Mouse (Mus musculus): ENCODE results near the gene Cobll1.

Gene Cobll1

DNA sequence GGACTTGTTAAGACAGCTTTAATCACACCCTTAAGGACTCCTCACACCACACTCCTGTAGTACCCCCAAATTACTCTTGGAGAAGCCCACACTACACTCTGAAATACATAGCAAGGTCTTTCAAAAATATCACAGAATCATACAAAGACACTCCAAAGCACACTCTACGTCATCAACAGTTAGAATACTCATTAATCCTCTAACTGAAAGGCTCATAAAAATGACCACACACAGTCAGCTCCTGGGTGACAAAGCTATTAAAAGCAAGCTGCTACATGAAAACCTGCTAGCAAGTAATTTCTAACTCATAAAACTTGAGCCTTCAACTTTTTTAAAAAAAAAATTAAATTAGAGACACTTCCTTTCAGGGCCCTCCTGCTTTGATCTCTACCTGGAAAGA is 91.8 kb downstream of the Cobll1 start:
- DNase-seq (ENCODE audit: low read depth, low spot score), result peak; percentile 23

GRCm38 (mm10) chr2:65145421-65146117 is 93.6 kb downstream of the Cobll1 start:
- peak; percentile 52 for DNase-seq (ENCODE audit: low read depth, low spot score)

DNA sequence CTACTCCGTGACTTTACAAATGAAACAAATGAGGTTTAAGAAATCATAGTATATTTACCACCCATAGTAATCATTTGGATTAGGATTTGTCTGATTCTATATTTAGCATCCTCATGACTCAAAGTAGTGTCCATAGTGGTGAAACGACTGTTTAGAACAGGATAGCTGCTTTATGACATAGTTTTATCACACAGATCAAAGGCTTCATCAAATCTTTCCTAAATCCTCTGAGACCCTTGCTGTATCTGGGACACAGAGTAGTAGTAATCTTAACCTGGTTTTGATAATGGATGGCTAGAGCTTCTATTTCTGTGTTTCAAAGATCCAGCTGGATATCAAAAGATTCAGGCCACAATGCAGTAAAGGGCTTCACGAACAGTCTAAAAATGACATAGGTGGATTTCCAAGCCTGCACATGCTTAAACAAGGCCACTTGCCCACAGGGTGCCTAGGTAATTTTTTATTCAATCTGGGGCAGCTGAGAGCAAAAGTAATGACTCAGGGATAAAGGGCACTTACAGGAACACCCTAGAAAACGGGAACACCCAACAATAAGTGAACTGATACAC is 98.0 kb downstream of the Cobll1 start:
- DNase-seq (ENCODE audit: low read depth, low spot score), result no peak

DNA sequence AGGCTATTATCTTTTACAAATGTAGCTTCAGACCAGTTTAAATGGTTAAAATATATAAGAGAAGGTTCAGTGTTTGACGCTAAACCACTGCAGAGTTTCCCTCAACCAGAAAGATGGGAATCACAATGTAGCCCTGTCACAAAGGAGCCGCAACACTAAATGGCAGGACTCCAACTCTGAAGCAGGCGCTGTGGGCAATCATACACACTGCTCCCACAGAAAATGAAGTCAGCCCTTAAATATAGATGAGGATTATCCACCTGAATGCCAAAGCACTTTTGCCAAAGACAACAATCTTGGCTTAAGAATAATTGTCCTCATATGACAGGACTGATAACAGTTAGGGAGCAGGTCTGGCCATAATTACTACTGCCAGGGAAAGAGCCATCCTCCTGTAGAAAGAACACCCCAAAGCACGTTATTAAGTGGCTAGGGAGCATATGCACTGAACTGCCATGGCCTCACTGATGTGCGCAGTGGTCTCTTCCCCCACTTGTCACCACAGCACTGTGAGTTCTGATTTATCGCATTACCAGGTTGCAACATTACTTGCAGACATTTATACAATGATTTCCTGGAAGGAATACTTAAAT is 98.8 kb downstream of the Cobll1 start:
- no peak for DNase-seq (ENCODE audit: low read depth, low spot score)

DNA sequence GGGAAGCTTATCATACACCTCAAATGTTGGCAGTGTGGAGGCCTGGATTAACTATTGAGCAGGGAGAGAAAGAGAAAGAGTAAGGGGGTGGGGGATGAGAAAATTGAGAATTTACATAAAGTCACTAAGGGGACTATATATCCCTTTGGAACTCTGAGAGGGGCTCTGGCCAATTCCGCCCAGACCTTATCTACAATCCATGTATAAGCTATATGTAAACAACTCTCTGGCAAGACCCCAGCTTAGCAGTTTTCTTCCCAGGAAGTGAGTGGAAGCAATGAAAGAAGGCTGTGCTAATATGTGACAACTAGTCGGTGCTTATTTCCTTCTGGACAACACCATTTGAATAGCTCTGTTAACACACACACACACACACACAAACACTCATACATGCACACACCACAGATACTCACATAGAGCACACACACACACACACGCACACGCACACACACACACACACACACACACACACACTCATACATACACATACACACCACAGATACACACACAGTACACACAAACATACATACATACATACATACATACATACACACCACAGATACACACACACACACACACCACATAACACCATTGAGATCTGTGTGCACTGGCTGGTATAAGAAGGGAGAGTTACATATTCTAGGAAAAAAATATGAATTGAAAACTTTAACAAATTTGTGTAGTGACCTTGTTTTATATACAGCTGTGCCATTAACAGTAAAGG is 99.4 kb downstream of the Cobll1 start:
- no peak for DNase-seq (ENCODE audit: low read depth, low spot score)

DNA sequence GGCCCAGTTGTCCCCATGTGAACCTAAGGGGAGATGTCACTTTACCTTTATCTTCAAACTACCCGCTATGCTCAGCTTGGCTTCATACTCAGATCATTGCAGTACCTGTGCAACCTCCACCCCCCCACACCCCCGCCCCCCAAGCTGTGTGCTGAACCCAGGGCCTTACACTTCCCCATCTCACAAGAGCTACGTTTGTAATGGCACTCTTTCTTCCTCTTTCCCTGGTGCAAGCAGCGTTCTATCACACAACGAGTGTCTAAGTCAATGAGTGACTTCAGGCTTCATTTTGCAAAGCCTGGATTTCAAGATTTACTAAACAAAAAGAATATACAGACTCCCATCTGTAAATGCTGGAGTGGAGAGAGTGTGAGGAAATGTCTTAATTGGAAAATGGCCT is 100.2 kb downstream of the Cobll1 start:
- DNase-seq (ENCODE audit: low read depth, low spot score), result no peak

GRCm38 (mm10) chr2:65126141-65126783 is 112.9 kb downstream of the Cobll1 start:
- no peak for DNase-seq (ENCODE audit: low read depth, low spot score)

- DNase-seq (ENCODE audit: low read depth, low spot score), result no peak
Observed at GRCm38 (mm10) chr2:65123702-65124101, 115.5 kb downstream of the Cobll1 start.

- DNase-seq (ENCODE audit: low read depth, low spot score), result peak; percentile 54
Observed at GRCm38 (mm10) chr2:65121435-65121834, 117.8 kb downstream of the Cobll1 start.

GRCm38 (mm10) chr2:65121012-65121411 is 118.2 kb downstream of the Cobll1 start:
- no peak for DNase-seq (ENCODE audit: low read depth, low spot score)

DNA sequence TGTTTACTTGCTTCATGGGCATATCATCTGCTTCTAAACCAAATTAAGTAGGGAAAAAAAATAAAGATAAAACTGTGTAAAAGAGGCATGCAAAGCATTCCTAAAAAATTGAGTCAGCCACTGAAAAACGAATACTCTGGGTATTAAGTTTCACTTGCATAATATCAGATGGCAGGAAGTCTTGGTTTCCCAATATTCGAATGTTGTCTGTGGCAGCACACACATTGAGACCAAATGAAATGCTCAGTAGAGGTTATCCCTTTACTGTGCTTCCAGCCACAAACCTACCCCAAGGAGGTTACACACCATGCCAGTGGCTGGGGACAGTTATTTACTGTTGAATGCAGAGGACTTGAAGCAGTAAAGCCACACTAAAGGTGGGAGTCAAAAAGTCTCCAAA is 119.1 kb downstream of the Cobll1 start:
- no peak for DNase-seq (ENCODE audit: low read depth, low spot score)

DNA sequence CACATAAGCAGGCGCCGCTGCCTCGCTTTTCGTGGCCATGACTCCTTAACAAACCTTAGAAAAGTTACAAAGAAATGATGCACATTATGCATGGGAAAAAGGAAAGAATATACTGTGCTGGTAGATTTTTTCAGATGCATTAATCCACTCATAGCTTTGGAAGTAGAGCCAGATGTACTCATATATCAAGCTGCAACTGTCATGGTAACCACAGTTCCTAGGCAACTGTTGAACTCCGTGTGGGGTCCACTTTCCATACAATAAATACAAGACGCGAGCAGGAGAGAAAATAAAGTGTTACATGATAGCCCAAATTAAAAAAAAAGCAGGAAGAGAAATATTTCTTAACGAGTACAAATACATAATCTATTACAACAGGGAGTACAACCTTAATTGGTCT is 119.5 kb downstream of the Cobll1 start:
- DNase-seq (ENCODE audit: low read depth, low spot score), result peak; percentile 47

DNA sequence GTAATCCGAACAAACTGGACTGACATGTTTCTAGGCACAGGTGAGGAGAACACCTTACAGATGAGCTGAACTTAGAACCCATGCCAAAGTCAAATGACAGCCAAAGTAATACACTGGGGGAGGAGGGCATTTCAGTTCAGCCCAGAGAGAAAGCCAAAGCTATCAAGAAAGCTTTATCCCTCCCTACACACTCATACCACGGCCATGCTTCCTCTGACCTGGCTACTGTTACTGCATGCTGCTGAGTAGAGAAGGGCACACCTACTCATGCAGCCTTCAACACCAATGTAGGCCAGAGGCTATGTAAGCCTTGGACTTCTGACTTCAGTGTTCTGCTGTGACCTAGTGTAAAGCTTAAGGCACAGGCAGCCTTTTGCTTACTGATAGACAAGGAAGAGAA is 120.1 kb downstream of the Cobll1 start:
- no peak for DNase-seq (ENCODE audit: low read depth, low spot score)

GRCm38 (mm10) chr2:65117859-65118258 is 121.3 kb downstream of the Cobll1 start:
- DNase-seq (ENCODE audit: low read depth, low spot score), result no peak

DNA sequence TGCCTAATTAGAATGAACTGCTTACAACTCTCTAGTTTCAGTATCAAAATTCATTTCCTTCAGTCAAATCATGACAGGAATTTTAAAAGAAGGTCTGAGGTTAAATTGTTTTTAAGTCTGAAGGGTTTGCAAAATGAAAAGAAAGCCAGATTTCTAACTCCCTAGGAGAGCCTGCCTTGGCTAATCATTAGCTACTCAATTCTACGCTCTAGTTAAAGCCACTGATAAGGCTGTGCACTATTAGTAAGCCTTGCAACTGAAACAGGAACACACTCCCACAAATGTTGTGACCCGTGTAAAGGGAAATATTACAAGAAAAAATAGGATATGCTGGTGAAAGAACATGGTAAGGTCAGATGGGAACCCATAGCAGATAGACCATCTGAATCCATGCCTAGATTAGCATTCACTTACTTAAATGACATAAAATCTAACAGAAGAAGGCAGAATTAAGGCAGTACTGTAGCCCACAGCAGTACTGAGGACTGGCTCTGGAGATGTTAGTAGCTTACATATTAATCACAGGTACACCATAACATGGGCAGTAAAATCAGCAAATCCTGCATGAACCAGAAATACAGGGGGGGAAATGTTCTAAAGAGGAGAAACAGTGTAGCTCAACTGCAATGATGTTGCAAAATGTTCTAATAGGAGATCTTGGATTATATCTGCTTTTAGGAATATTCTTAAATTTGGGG is 122.6 kb downstream of the Cobll1 start:
- DNase-seq (ENCODE audit: low read depth, low spot score), result no peak

DNA sequence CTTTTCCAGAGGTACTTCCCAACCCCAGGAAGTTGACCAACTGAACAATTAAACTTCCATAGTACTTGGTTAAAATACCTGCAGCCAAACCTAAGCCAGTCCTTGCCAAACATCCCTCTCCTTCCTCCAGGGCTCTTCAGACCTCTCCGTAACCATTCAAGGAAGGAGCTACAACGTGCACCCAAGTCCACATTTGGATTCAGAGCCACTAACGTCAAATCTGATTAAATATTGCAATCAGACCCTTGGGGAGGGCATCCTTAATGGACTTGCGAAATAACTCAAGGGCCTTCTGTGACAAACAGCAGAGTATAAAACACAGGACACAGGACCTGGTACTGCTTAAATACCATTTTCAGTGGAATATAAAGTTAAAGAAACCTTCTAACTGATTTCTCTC is 126.0 kb downstream of the Cobll1 start:
- no peak for DNase-seq (ENCODE audit: low read depth, low spot score)

- DNase-seq (ENCODE audit: low read depth, low spot score), result no peak
Observed at GRCm38 (mm10) chr2:65104569-65104968, 134.6 kb downstream of the Cobll1 start.

DNA sequence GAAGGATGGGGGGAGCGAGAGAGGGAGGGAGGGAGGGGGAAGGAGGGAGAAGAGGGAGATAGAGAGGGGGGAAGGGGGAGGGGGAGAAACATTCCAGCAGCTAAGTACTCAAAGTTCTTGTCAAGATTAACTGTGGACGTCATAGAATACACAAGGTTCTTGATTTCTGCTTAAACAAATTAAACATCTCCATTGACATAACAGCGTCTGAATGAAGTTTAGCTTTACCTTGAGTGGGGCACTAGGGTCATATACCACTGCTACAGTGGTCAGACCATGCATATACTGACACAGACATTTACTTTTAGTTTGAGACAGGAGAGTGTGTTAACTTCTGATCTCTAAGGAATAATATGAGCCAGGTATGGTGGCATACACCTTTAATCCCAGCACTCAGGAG is 135.4 kb downstream of the Cobll1 start:
- no peak for DNase-seq (ENCODE audit: low read depth, low spot score)

GRCm38 (mm10) chr2:65101388-65101787 is 137.8 kb downstream of the Cobll1 start:
- no peak for DNase-seq (ENCODE audit: low read depth, low spot score)

DNA sequence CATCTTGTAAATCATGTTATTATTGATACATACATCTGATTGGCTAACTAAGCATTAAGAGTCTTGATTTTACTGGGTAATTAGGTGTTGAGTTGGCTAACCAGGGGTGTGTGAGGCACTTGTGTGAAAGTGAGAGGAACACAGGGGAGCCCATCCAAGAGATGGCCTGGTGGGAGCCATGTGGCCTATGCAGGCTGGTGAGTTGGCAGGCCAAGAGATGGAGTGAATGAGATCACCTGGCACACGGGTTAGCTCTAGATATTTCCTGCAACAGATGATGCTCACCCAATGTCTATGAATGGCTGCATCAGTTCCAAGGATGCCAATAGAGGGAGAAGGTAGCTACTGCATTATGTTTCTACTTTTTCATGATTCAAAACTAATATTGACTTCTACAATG is 139.2 kb downstream of the Cobll1 start:
- no peak for DNase-seq (ENCODE audit: low read depth, low spot score)

- no peak for DNase-seq (ENCODE audit: low read depth, low spot score)
Observed at GRCm38 (mm10) chr2:65095571-65095970, 143.6 kb downstream of the Cobll1 start.

GRCm38 (mm10) chr2:65093990-65094389 is 145.2 kb downstream of the Cobll1 start:
- no peak for DNase-seq (ENCODE audit: low read depth, low spot score)

All from mesoderm, embryonic 11.5 days (tissue).